Mouse (Mus musculus) embryonic facial prominence, embryonic 10.5 days (tissue): ENCODE results near the gene Sgcd. TPM values are rescaled to one million over a fixed set of nuclear protein-coding genes. Genes with fewer than 3 reads are reported as not detected.
"Not testable (repeated sequence)": the region's sequence is repeated elsewhere in the genome, so short reads cannot be mapped to it uniquely, and the experiment has no call there.

Source experiments
- DNase-seq: peaks from one replicate; pipeline ENCODE4 v3.0.0-alpha.2; 2017; ENCODE audit warnings: low spot score
- H3K27ac ChIP-seq: fragments of 300-500 bp; sonication (generic); replicated peaks from 2 replicates; pipeline ENCODE4 v1.5.1; 2016; ENCODE audit warnings: mild to moderate bottlenecking
- H3K27me3 ChIP-seq: fragments of 300-500 bp; sonication (generic); replicated peaks from 2 replicates; pipeline ENCODE4 v1.6.1; 2016; ENCODE audit warnings: low read depth, mild to moderate bottlenecking; ENCODE audit not compliant: poor library complexity, severe bottlenecking
- H3K36me3 ChIP-seq: fragments of 300-500 bp; sonication (generic); replicated peaks from 2 replicates; pipeline ENCODE4 v1.6.1; 2016; ENCODE audit warnings: mild to moderate bottlenecking, moderate library complexity
- H3K4me1 ChIP-seq: fragments of 300-500 bp; sonication (generic); 2 replicates; pipeline ENCODE4 v1.6.1; 2016
- H3K4me3 ChIP-seq: fragments of 300-500 bp; sonication (generic); 2 replicates; pipeline ENCODE4 v1.5.1; 2016; ENCODE audit warnings: mild to moderate bottlenecking, moderate library complexity
- H3K9me3 ChIP-seq: fragments of 300-500 bp; sonication (generic); 2 replicates; pipeline ENCODE4 v1.6.1; 2016; ENCODE audit warnings: mild to moderate bottlenecking
- WGBS: fragments of 180-500 bp; shearing (Covaris S2); methylation state at CpG from one replicate; pipeline ENCODE4 v1.1.7; 2016; 5-methylcytosine and 5-hydroxymethylcytosine counted together
- polyA plus RNA-seq: library from polyadenylated mRNA; unstranded; fragments of >200 nt; fragmentation: Nextera tagmentation; extraction: Ambion mirVana; gene quantifications from 2 replicates; pipeline ENCODE4 v1.2.1, GENCODE M21; 2016

Sgcd gene
- polyA plus RNA-seq, 1 experiment from 2014 or later, result 5.8 TPM

DNA sequence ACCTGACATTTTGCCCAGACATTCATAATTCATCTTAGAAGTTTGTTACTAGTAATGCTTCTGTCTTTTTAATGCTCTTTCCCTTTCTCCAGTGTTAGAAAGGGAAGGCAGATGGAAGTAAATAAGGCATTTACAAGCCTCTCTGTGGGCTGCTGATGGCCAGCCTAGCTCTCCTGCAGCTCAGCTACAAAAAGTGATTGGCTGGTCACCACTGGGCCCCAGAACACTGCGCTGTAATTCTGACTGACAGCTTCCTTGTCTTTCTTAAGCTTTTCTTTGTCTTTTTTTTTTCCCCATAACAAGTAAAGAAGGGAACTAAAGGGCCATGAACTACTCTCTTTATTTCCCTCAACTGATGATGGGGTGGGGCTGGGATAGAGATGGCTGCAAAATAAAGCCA lies 463.9 kb downstream of the Sgcd start:
- 24% methylated on average over 1 of the region's 1 CpGs for WGBS
- H3K4me3 ChIP-seq, result no peak overlapping the region
- H3K27ac ChIP-seq, result no peak overlapping the region
- no peaks in the 10 kb centered on the region for H3K9me3 ChIP-seq
- H3K4me1 ChIP-seq, result no peaks in the 10 kb centered on the region
- no peaks in the 10 kb centered on the region for H3K27me3 ChIP-seq
- no peaks in the 10 kb centered on the region for H3K36me3 ChIP-seq
- DNase-seq, result no peak

DNA sequence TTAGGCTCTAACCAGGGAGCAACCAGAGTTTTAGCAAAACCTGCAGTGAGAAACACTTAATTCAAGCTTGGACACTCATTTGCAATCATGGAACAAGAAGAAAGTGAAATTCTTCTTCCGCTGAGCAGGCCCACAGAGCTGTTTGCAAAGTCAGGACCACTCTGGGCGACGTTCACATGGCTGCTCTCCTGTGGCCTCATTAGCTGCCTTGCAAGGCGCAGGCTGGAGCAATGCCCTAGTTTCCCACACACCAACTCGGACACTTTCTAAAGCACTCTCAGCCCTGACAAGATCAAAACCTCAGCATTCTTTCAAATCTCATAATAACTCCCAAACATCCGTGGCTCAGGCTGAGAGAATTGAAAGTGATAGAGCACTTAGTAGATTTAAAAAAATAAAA lies 480.7 kb downstream of the Sgcd start:
- Histone ChIP-seq H3K4me1 (no peaks in the 10 kb centered on the region), H3K27ac (no peak overlapping the region), H3K4me3 (no peak overlapping the region), H3K36me3 (no peaks in the 10 kb centered on the region), H3K9me3 (no peaks in the 10 kb centered on the region), H3K27me3 (no peaks in the 10 kb centered on the region)
- DNase-seq, result no peak
- WGBS, result 86% methylated on average over 6 of the region's 6 CpGs

DNA sequence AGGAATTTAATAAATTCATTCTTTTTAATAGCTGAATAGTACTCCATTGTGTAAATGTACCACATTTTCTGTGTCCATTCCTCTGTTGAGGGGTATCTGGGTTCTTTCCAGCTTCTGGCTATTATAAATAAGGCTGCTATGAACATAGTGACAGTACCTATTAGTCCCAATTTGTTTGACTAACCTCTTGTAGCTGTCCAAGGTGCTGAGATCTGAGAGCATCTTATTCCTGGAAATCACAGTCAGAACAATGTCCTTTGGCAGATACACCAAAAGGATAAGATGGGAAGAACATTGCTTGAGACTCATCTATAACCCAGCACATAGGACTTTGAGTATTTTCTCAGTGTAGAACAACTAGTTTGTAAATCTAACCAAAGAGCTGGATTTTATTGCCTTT lies 485.5 kb downstream of the Sgcd start:
- DNase-seq, H3K27me3 ChIP-seq, H3K4me3 ChIP-seq, H3K9me3 ChIP-seq, H3K36me3 ChIP-seq, H3K4me1 ChIP-seq, H3K27ac ChIP-seq: not testable (repeated sequence)

DNA sequence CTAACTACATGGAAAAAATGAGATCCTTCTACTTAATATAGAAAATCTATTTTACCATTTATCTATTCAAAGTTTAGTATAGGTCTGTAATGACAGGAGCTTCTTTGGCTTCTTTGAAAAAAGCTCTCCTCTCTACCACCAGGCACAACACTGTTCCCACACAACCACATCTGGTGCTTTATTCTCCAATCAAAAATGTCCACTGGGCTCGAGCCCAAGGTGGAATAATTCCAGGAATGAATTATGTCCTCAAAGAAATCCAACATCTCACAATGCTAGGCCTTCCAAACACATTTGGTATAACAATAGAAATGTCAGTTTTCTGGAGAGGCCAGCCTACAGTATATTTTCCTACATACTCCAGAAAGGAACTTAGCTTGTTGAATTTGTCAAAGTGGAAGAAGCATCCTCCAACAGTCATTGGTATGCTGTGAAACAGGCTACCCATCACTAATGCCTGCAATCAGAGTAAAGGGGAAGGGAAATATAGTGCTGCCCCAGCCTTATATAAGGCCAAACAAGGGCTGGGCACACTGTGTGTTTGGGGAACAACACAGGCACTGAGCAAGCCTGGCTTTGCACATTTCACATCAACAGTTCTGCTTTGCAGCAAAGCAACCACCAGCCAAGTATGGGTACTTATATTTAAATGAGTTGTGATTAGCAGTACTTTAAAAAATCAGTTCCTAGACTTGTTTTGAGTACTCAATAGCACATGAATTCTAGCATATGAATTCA lies 515.1 kb downstream of the Sgcd start:
- Histone ChIP-seq H3K27me3 (no peaks in the 10 kb centered on the region), H3K36me3 (no peaks in the 10 kb centered on the region), H3K9me3 (no peaks in the 10 kb centered on the region), H3K4me1 (no peaks in the 10 kb centered on the region), H3K4me3 (no peak overlapping the region), H3K27ac (no peak overlapping the region)
- no peak for DNase-seq
- 59% methylated on average over 1 of the region's 1 CpGs for WGBS

DNA sequence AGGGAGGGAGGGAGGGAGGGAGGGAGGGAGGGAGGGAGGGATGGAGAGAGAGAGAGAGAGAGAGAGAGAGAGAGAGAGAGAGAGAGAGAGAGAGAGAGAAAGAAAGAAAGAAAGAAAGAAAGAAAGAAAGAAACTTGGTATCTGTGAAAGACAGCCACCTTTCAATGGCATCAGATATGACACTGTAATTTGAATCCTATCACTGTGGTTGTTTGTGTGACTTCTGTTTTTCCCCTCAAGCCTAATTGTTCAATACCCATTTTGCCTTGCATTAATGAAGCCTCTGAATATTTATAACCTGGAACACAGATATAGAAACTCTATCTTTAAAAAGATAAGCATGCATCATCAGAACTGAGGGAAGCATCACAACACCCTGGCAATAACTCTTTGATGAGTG lies 528.1 kb downstream of the Sgcd start:
- DNase-seq, H3K4me1 ChIP-seq, H3K27me3 ChIP-seq, H3K27ac ChIP-seq, H3K36me3 ChIP-seq, H3K4me3 ChIP-seq, H3K9me3 ChIP-seq: not testable (repeated sequence)

DNA sequence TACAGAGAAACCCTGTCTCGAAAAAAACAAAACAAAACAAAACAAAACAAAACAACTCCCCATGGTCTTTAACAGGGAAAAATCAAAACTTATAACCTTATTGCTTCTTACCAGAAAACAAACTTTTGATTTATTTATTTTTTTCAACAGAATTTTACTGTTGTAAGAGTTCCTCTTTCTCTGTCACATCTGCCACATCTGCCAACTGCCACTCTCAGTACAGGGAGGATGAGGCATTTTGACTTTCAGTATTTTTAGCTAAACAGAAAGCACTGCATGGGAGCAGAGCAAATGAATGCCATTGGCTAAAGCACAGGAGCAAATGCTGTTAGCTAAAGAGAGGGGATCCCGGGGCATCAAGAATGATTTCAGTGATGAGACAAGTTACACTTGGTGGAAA lies 528.6 kb downstream of the Sgcd start:
- no peak for DNase-seq
- no peaks in the 10 kb centered on the region for H3K27me3 ChIP-seq
- H3K36me3 ChIP-seq, result no peaks in the 10 kb centered on the region
- 71% methylated on average over 2 of the region's 2 CpGs for WGBS
- H3K4me3 ChIP-seq, result no peak overlapping the region
- H3K27ac ChIP-seq, result no peak overlapping the region
- H3K9me3 ChIP-seq, result no peaks in the 10 kb centered on the region
- H3K4me1 ChIP-seq, result no peaks in the 10 kb centered on the region

DNA sequence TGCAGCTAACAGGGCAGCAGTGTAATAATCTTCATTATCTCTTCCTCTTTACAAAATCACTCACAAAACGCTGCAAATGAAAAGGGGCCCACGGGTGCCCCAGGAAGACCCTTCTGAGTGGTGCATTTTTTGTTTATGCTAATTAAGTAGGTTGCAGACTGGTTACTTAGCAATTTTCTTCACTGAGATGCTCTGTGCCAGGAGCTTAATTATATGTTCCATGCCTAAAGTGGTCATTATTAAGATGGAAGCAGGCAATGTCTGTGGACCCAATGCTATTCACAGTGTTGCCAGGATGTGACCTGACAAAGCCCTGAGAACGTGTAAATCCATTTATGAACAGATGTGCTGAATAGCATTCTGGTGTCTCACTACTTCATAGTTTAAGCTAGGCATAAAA lies 529.6 kb downstream of the Sgcd start:
- no peaks in the 10 kb centered on the region for H3K27me3 ChIP-seq
- no peaks in the 10 kb centered on the region for H3K36me3 ChIP-seq
- no peak overlapping the region for H3K4me3 ChIP-seq
- H3K4me1 ChIP-seq, result no peaks in the 10 kb centered on the region
- 74% methylated on average over 3 of the region's 3 CpGs for WGBS
- no peaks in the 10 kb centered on the region for H3K9me3 ChIP-seq
- no peak overlapping the region for H3K27ac ChIP-seq
- DNase-seq, result no peak

DNA sequence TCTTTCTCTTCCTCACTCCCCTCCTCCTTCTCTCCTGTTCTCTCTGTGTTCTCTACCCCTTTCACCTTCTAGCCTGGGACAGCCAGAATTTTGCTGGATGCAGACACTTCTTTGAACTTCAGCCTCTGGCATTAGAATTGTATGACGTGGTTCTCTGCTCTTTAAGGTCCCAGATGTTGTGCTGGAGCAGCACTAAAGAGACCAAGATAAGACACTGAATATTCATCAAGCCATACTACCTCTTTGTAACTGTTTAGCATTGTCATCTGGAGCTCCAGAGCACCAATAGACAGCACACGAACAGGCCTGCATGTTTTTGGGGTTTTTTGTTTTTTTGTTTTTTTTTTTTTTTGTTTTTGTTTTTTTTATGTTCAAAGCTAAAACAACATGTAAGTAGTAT lies 541.0 kb downstream of the Sgcd start:
- WGBS, result 55% methylated on average over 2 of the region's 2 CpGs
- Histone ChIP-seq H3K27ac (no peak overlapping the region), H3K4me1 (no peaks in the 10 kb centered on the region), H3K4me3 (no peak overlapping the region), H3K27me3 (no peaks in the 10 kb centered on the region), H3K36me3 (no peaks in the 10 kb centered on the region), H3K9me3 (no peaks in the 10 kb centered on the region)
- no peak for DNase-seq

DNA sequence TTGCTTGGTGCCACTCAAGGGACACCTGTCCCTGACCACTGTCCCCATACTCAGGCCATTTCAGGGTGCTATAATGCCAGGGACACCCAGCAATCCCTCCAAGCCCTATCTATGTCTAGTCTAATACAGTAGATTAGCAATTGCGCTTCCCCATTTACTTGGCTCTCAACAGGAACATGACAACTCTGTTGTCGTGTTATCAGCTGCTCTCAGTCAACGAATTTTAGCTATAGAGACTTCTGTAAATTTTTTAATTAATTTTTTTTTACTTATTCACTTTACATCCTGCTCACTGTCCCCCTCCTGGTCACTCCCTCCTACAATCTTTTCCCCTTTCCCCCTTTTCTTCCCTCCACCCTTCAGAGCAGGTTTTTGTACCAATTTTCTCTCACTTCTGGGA lies 542.4 kb downstream of the Sgcd start:
- no peaks in the 10 kb centered on the region for H3K9me3 ChIP-seq
- no peaks in the 10 kb centered on the region for H3K36me3 ChIP-seq
- no peaks in the 10 kb centered on the region for H3K4me1 ChIP-seq
- no peak for DNase-seq
- WGBS, result 90% methylated on average over 3 of the region's 3 CpGs
- H3K27ac ChIP-seq, result no peak overlapping the region
- no peaks in the 10 kb centered on the region for H3K27me3 ChIP-seq
- no peak overlapping the region for H3K4me3 ChIP-seq

DNA sequence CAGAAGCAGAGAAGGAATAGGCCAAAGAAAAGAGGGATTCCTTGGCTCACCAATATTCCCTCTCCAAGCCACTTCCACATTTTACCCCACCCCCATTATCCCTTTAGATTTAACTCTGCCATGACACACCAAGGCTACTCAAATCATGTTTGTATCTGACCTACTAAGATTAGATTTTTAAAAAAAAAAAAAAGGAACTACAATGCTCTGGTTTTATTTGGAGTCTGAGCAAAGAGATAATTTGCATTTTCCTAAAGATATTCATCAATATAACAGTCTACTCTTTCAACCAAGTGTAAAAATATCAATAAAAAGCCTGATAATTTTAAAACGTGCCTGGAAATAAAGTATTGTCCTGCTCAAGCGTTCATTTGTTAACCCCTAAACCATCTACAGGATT lies 543.1 kb downstream of the Sgcd start:
- 83% methylated on average over 2 of the region's 2 CpGs for WGBS
- Histone ChIP-seq H3K27ac (no peak overlapping the region), H3K4me3 (no peak overlapping the region), H3K9me3 (no peaks in the 10 kb centered on the region), H3K27me3 (no peaks in the 10 kb centered on the region), H3K36me3 (no peaks in the 10 kb centered on the region), H3K4me1 (no peaks in the 10 kb centered on the region)
- no peak for DNase-seq

DNA sequence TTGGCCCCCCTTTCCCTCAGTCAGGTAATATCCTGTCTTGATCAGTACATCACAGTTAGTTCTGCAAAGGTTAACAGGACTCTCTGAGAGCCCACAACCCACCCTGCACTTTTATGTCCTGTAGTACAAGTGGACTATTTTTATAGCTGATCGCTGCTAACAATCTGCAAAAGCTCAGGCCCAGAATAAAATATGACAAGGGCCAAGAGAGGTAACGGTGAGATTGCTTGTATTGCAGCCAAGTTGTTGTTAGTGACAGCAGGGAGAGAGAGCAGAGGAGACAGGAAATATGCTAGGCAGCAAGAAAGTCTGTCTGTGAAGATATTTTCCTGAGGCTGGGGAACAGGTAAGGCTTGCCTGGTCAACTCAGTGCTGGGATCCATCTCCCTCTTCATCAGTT lies 546.5 kb downstream of the Sgcd start:
- DNase-seq, result no peak
- H3K4me1 ChIP-seq, result no peaks in the 10 kb centered on the region
- H3K4me3 ChIP-seq, result no peak overlapping the region
- H3K27me3 ChIP-seq, result no peaks in the 10 kb centered on the region
- 77% methylated on average over 2 of the region's 2 CpGs for WGBS
- H3K27ac ChIP-seq, result no peak overlapping the region
- H3K9me3 ChIP-seq, result no peaks in the 10 kb centered on the region
- no peaks in the 10 kb centered on the region for H3K36me3 ChIP-seq

DNA sequence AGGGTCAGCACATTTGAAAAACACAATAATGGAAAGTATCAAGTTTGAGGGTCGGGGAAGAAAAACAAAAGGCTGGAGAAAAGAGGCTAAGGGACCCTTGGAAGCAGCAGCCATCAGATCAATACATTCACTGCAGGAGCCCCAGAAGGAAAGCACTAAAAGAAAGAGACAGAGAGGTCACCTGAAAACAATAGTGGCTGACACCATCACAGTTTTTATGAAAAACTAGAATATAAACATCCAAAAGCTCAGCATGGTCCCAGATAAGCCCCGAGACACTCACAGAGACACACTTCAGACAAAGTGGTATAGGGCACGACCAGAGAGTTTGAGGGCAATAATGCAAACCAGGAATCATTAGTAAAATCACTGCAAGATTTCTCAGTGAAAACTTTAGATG lies 589.2 kb downstream of the Sgcd start:
- Histone ChIP-seq H3K4me3 (no peak overlapping the region), H3K9me3 (no peaks in the 10 kb centered on the region), H3K27me3 (no peaks in the 10 kb centered on the region), H3K4me1 (no peaks in the 10 kb centered on the region), H3K27ac (no peak overlapping the region), H3K36me3 (no peaks in the 10 kb centered on the region)
- DNase-seq, result no peak
- 27% methylated on average over 3 of the region's 3 CpGs for WGBS

DNA sequence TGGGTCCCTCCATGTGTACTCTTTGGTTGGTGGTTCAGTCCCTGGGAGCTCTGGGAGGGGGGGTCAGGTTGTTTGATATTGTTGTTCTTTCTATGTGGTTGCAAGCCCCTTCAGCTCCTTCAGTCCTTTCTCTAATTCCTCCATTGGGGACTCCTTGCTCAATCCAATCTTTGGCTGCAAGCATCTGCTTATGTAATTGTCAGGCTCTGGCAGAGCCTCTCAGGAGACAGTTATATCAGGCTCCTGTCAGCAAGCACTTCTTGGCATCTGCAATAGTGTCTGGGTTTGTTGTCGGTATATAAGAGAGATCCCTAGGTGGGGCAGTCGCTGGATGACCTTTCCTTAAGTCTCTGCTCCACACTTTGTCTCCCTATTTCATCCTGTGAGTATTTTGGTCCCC lies 598.0 kb downstream of the Sgcd start:
- H3K9me3 ChIP-seq, H3K4me1 ChIP-seq, DNase-seq, H3K27me3 ChIP-seq, H3K4me3 ChIP-seq, H3K36me3 ChIP-seq, H3K27ac ChIP-seq: not testable (repeated sequence)
- 76% methylated on average over 2 of the region's 2 CpGs for WGBS

DNA sequence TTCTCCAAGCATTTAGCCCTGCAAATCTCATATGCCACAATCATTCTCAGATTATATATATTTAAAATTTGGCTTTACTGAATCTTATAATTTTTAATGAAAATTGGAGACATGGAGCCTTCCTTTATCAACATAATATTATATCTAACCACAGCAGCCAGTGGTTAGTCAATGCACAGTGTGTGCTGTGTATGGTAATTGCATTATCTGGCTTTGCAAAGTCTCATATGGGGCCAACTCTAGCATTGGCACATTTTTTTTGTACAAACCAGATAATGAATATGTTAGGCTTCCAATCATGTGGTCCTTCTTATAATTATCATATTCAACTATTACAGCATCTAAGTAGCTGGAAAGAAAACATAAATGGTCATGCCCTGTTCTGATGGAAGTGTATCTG lies 599.4 kb downstream of the Sgcd start:
- Histone ChIP-seq H3K36me3 (no peaks in the 10 kb centered on the region), H3K4me1 (no peaks in the 10 kb centered on the region), H3K27ac (no peak overlapping the region), H3K27me3 (no peaks in the 10 kb centered on the region), H3K9me3 (no peaks in the 10 kb centered on the region), H3K4me3 (no peak overlapping the region)
- no peak for DNase-seq
